Mouse (Mus musculus) ovary, postnatal 10 days (tissue): Measurements from ENCODE around the gene Sort1.
"Not testable (repeated sequence)": the region's sequence is repeated elsewhere in the genome, so short reads cannot be mapped to it uniquely, and the experiment has no call there.

ENCODE experiments used
- DNase-seq: peaks from one replicate; pipeline ENCODE4 v3.0.0; 2022; ENCODE audit warnings: low spot score

The Sort1 gene

GRCm38 (mm10) chr3:108283781-108284601 lies at the start of gene Sort1:
Gene Sort1, plus strand, starts transcription at chr3:108284082.
- DNase-seq = peak; percentile 61

GRCm38 (mm10) chr3:108237474-108238102 lies 46.3 kb upstream of the Sort1 start:
- not testable (repeated sequence) for DNase-seq

GRCm38 (mm10) chr3:108241243-108241839 lies 42.5 kb upstream of the Sort1 start:
- no peak for DNase-seq

GRCm38 (mm10) chr3:108246857-108247256 lies 37.0 kb upstream of the Sort1 start:
- DNase-seq = no peak

- peak; percentile 81 for DNase-seq
Measured at GRCm38 (mm10) chr3:108256719-108257637, 26.9 kb upstream of the Sort1 start, which contains the start of gene Psma5. Gene Psma5, plus strand, starts transcription at chr3:108256926.

- no peak for DNase-seq
Measured at GRCm38 (mm10) chr3:108257831-108258500, 25.9 kb upstream of the Sort1 start.

GRCm38 (mm10) chr3:108259319-108259718 lies 24.6 kb upstream of the Sort1 start:
- no peak for DNase-seq

- not testable (repeated sequence) for DNase-seq
Measured at GRCm38 (mm10) chr3:108279495-108279894, 4.4 kb upstream of the Sort1 start.

- DNase-seq = no peak
Measured at GRCm38 (mm10) chr3:108282401-108283240, 1.3 kb upstream of the Sort1 start.

- no peak for DNase-seq
Measured at GRCm38 (mm10) chr3:108283241-108283561, 681 bp upstream of the Sort1 start.

GRCm38 (mm10) chr3:108285078-108285711 lies 1.3 kb downstream of the Sort1 start:
- DNase-seq = no peak

- no peak for DNase-seq
Measured at GRCm38 (mm10) chr3:108286671-108287439, 3.0 kb downstream of the Sort1 start.

GRCm38 (mm10) chr3:108287811-108288805 lies 4.2 kb downstream of the Sort1 start:
- no peak for DNase-seq

- DNase-seq = no peak
Measured at GRCm38 (mm10) chr3:108289311-108290130, 5.6 kb downstream of the Sort1 start.

GRCm38 (mm10) chr3:108291036-108291799 lies 7.3 kb downstream of the Sort1 start:
- DNase-seq = no peak

GRCm38 (mm10) chr3:108294398-108294797 lies 10.5 kb downstream of the Sort1 start:
- DNase-seq = no peak
